Mouse (Mus musculus) ES-E14 (cell line): ENCODE measurements around the gene Kera. TPM values are rescaled to one million over a fixed set of nuclear protein-coding genes. Genes with fewer than 3 reads are reported as not detected.
A peak's percentile ranks its signal among the peaks of the same experiment; 100 is the strongest.

ENCODE experiments used
- DNase-seq: peaks from one replicate; pipeline ENCODE4 v3.0.0-alpha.2; 2013; ENCODE audit warnings: low read depth, low spot score
- H3K27ac ChIP-seq: 2 replicates; pipeline ENCODE4 v1.5.1; 2012; ENCODE audit warnings: low read depth, mild to moderate bottlenecking, low read length, moderate library complexity, mixed read lengths; ENCODE audit not compliant: poor library complexity, insufficient read depth, severe bottlenecking
- H3K36me3 ChIP-seq: 2 replicates; pipeline ENCODE4 v1.6.1; 2012; ENCODE audit warnings: mild to moderate bottlenecking, low read length, moderate library complexity, mixed read lengths; ENCODE audit not compliant: control insufficient read depth, poor library complexity, insufficient read depth, severe bottlenecking
- H3K4me1 ChIP-seq, 2 experiments: fragments of 150-350 bp in 1 of 2; sonication (generic) in 1 of 2; 2 replicates each; pipeline ENCODE4 v1.6.1; 2012; ENCODE audit warnings: low read length in 2 of 2, mild to moderate bottlenecking in 1 of 2, mixed read lengths in 1 of 2; ENCODE audit not compliant: control insufficient read depth in 2 of 2, insufficient read depth in 2 of 2, poor library complexity in 1 of 2
- H3K4me3 ChIP-seq, 2 experiments: fragments of 150-350 bp in 1 of 2; sonication (generic) in 1 of 2; 2 replicates each; pipeline ENCODE4 v1.5.1; 2012; ENCODE audit warnings: low read length in 2 of 2, low read depth in 1 of 2, mild to moderate bottlenecking in 1 of 2, mixed read lengths in 1 of 2; ENCODE audit not compliant: insufficient read depth in 1 of 2, poor library complexity in 1 of 2, severe bottlenecking in 1 of 2
- H3K9ac ChIP-seq: 2 replicates; pipeline ENCODE4 v1.6.1; 2012; ENCODE audit warnings: low read depth, mild to moderate bottlenecking, low read length, mixed read lengths; ENCODE audit not compliant: poor library complexity, insufficient read depth, severe bottlenecking
- H3K9me3 ChIP-seq: fragments of 150-350 bp; sonication (generic); 2 replicates; pipeline ENCODE4 v1.6.1; 2012; ENCODE audit warnings: low read depth, mild to moderate bottlenecking, low read length; ENCODE audit not compliant: control insufficient read depth, insufficient read depth
- CHD2 ChIP-seq: IDR thresholded peaks from 2 replicates; pipeline ENCODE4 v1.6.1; 2014; ENCODE audit warnings: mild to moderate bottlenecking, low read depth, low read length, inconsistent platforms
- HCFC1 ChIP-seq: IDR thresholded peaks from 2 replicates; pipeline ENCODE4 v1.6.1; 2012; ENCODE audit warnings: low read length, inconsistent platforms, borderline replicate concordance; ENCODE audit not compliant: insufficient read depth
- MAFK ChIP-seq: IDR thresholded peaks from 2 replicates; pipeline ENCODE4 v1.6.1; 2014; ENCODE audit warnings: mild to moderate bottlenecking, low read depth, low read length, inconsistent platforms; ENCODE audit not compliant: insufficient read depth
- ZC3H11A ChIP-seq: IDR thresholded peaks from 2 replicates; pipeline ENCODE4 v1.6.1; 2012; ENCODE audit warnings: low read depth, mild to moderate bottlenecking, inconsistent platforms, low read length, borderline replicate concordance
- ZNF384 ChIP-seq: IDR thresholded peaks from 2 replicates; pipeline ENCODE4 v1.6.1; 2012; ENCODE audit warnings: low read depth, low read length, inconsistent platforms
- in situ Hi-C, 2 experiments: fragments of 600-800 bp; cut with MboI; formaldehyde crosslinking; loops; one replicate each; pipeline ENCODE4 v1.15.1; 2025; ENCODE audit warnings: low sequenced_read_pairs in 2 of 2, inconsistent platforms in 1 of 2; ENCODE audit not compliant: unreplicated experiment in 2 of 2
- total RNA-seq: library from RNA; depleted of rRNA; stranded (reverse); fragments of 300-350 nt; gene quantifications from 2 replicates; pipeline ENCODE4 v1.2.3, GENCODE M21; 2012; rRNA removed

Kera gene
- not detected in 2 replicates for total RNA-seq

GRCm38 (mm10) chr10:97606579-97606978 lies at the start of gene Kera:
TSS of gene Kera (plus strand) at chr10:97606879.
- DNase-seq: no peak
- no peak within 1 kb of the TSS for H3K27ac ChIP-seq
- H3K9me3 ChIP-seq: no peaks in the 10 kb centered on the region
- H3K36me3 ChIP-seq: no peaks in the 10 kb centered on the region
- TF ChIP-seq ZNF384: no peak
- no peak for TF ChIP-seq ZC3H11A
- TF ChIP-seq HCFC1: no peak
- TF ChIP-seq CHD2: no peak
- no peak for TF ChIP-seq MAFK
- H3K4me3 ChIP-seq: no peak within 1 kb of the TSS
- in situ Hi-C loops: no loop called here
- no peaks in the 10 kb centered on the region for H3K4me1 ChIP-seq
- no peak within 1 kb of the TSS for H3K9ac ChIP-seq

- Histone ChIP-seq H3K36me3 (no peaks in the 10 kb centered on the region), H3K27ac (no peak within 1 kb of the TSS), H3K4me3 (no peak within 1 kb of the TSS), H3K9ac (no peak within 1 kb of the TSS), H3K9me3 (no peaks in the 10 kb centered on the region), H3K4me1 (no peaks in the 10 kb centered on the region)
- in situ Hi-C loops: no loop called here
- TF ChIP-seq MAFK (no peak), ZNF384 (no peak), HCFC1 (no peak), ZC3H11A (no peak)
- no peak for DNase-seq
These were observed 41.5 kb upstream of the Kera start, which contains the start of gene Lum for GRCm38 (mm10) chr10:97564957-97565856. TSS of gene Lum (plus strand) at chr10:97565128.

DNA sequence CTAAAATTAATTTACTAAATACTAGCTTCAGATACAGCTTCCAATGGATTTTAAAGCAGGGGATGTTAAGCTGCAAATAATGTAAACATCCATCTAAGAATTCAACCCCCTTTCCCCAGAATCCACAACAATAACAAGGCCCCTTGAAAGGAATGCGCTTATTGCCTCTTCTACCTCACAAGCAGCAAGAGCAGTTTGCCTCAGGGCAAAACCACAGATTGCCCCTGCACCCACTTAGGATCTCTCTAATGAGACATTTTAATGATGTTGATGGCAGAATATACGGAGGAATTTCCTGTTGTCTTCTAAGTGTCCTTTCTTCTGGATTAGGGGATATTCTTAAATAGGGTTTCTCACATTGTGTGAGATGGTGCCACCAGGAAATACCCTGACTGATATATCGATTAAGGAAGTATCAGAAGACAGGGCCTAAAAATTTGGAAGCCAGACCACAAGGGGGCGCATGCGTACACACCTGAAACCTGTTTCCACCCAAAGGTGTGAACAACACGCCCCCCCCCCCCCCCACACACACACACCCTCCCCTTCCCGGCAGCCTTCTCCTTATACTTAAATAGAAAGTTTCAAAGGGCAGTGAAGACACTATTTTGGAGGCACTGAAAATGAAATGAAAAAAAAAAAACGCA lies 39.1 kb upstream of the Kera start:
- no peak overlapping the region for H3K27ac ChIP-seq
- no peaks in the 10 kb centered on the region for H3K4me1 ChIP-seq
- H3K9me3 ChIP-seq: no peaks in the 10 kb centered on the region
- no peaks in the 10 kb centered on the region for H3K36me3 ChIP-seq
- no peak for TF ChIP-seq MAFK
- TF ChIP-seq HCFC1: no peak
- TF ChIP-seq CHD2: no peak
- no peak for TF ChIP-seq ZC3H11A
- no peak for TF ChIP-seq ZNF384
- H3K4me3 ChIP-seq: no peak overlapping the region
- in situ Hi-C loops: no loop called here
- H3K9ac ChIP-seq: no peak overlapping the region
- peak; percentile 17 for DNase-seq

- Histone ChIP-seq H3K4me1 (no peaks in the 10 kb centered on the region), H3K9me3 (no peaks in the 10 kb centered on the region), H3K27ac (no peak overlapping the region), H3K9ac (no peak overlapping the region), H3K4me3 (no peak overlapping the region), H3K36me3 (no peaks in the 10 kb centered on the region)
- in situ Hi-C loops: no loop called here
- no peak for TF ChIP-seq CHD2
- DNase-seq: no peak
These were observed 24.0 kb upstream of the Kera start for GRCm38 (mm10) chr10:97582543-97583231.
